Mouse (Mus musculus) CH12.LX (cell line): ENCODE data around the gene Lhfp. TPM values are rescaled to one million over a fixed set of nuclear protein-coding genes. Genes with fewer than 3 reads are reported as not detected.
"Not testable (repeated sequence)": the region's sequence is repeated elsewhere in the genome, so short reads cannot be mapped to it uniquely, and the experiment has no call there.

Source experiments
- DNase-seq: peaks from one replicate; pipeline ENCODE4 v3.0.0-alpha.2; 2013; ENCODE audit errors: extremely low read depth
- H3K27ac ChIP-seq: 2 replicates; pipeline ENCODE4 v1.5.1; 2012; ENCODE audit warnings: low read depth, mild to moderate bottlenecking, control low read depth, moderate library complexity; ENCODE audit not compliant: insufficient read depth
- H3K27me3 ChIP-seq: replicated peaks from 2 replicates; pipeline ENCODE3; 2012; ENCODE audit warnings: inconsistent platforms
- H3K36me3 ChIP-seq, 2 experiments: replicated peaks in 1 of 2; 2 replicates each; pipeline versions ENCODE3 to v1.6.1; 2012; ENCODE audit warnings: inconsistent platforms in 1 of 2, low read length in 1 of 2, mild to moderate bottlenecking in 1 of 2, mixed read lengths in 1 of 2, moderate library complexity in 1 of 2; ENCODE audit not compliant: control insufficient read depth in 1 of 2, insufficient read depth in 1 of 2
- H3K4me1 ChIP-seq, 2 experiments: 2 replicates each; pipeline ENCODE4 v1.6.1; 2012; ENCODE audit warnings: inconsistent platforms in 1 of 2, moderate library complexity in 1 of 2; ENCODE audit not compliant: insufficient read depth in 2 of 2, control insufficient read depth in 1 of 2
- H3K4me2 ChIP-seq: 2 replicates; pipeline ENCODE4 v1.6.1; 2012; ENCODE audit warnings: low read depth, mild to moderate bottlenecking, control low read depth; ENCODE audit not compliant: poor library complexity, insufficient read depth, severe bottlenecking
- H3K4me3 ChIP-seq, 3 experiments: fragments of 150-350 bp in 1 of 3; sonication (generic) in 1 of 3; replicated peaks in 1 of 3; 2 replicates each; pipeline versions ENCODE3 to v1.5.1; 2011 to 2012; ENCODE audit warnings: low read depth in 2 of 3, low read length in 2 of 3, mild to moderate bottlenecking in 2 of 3, moderate library complexity in 2 of 3, control low read depth in 1 of 3, improper control_type of control experiment in 1 of 3, inconsistent platforms in 1 of 3, mixed read lengths in 1 of 3; ENCODE audit not compliant: poor library complexity in 1 of 3
- H3K79me2 ChIP-seq: replicated peaks from 2 replicates; pipeline ENCODE4 v1.6.1; 2012; ENCODE audit warnings: mild to moderate bottlenecking, moderate library complexity; ENCODE audit not compliant: control insufficient read depth, poor library complexity, insufficient read depth, severe bottlenecking; ENCODE audit errors: extremely low read depth
- H3K9ac ChIP-seq: 2 replicates; pipeline ENCODE4 v1.6.1; 2012; ENCODE audit warnings: low read depth, mild to moderate bottlenecking, control low read depth, moderate library complexity; ENCODE audit not compliant: insufficient read depth
- H3K9me3 ChIP-seq: replicated peaks from 2 replicates; pipeline ENCODE3; 2012; ENCODE audit warnings: low read length, inconsistent platforms, mixed read lengths
- BHLHE40 ChIP-seq: IDR thresholded peaks from 2 replicates; pipeline ENCODE4 v1.6.1; 2011; ENCODE audit warnings: mild to moderate bottlenecking, low read depth, low read length, improper control_type of control experiment
- CTCF ChIP-seq, 2 experiments: IDR thresholded peaks in 1 of 2; conservative IDR thresholded peaks in 1 of 2; 2 replicates each; pipeline ENCODE4 v1.5.1; 2011 to 2012; ENCODE audit warnings: low read depth in 2 of 2, low read length in 2 of 2, improper control_type of control experiment in 1 of 2, inconsistent platforms in 1 of 2, mild to moderate bottlenecking in 1 of 2, moderate library complexity in 1 of 2
- ETS1 ChIP-seq: conservative IDR thresholded peaks from 2 replicates; pipeline ENCODE4 v1.6.1; 2012; ENCODE audit warnings: low read depth, mild to moderate bottlenecking, inconsistent platforms, low read length, improper control_type of control experiment, moderate library complexity
- IRF4 ChIP-seq: IDR thresholded peaks from 2 replicates; pipeline ENCODE4 v1.6.1; 2014; ENCODE audit warnings: low read depth, mild to moderate bottlenecking, inconsistent platforms, low read length, improper control_type of control experiment
- JUN ChIP-seq: IDR thresholded peaks from 2 replicates; pipeline ENCODE4 v1.6.1; 2011; ENCODE audit warnings: low read depth, mild to moderate bottlenecking, low read length, improper control_type of control experiment, moderate library complexity; ENCODE audit not compliant: insufficient read depth
- JUND ChIP-seq: conservative IDR thresholded peaks from 2 replicates; pipeline ENCODE4 v1.6.1; 2011; ENCODE audit warnings: low read depth, low read length, improper control_type of control experiment
- MAFK ChIP-seq: IDR thresholded peaks from 2 replicates; pipeline ENCODE4 v1.6.1; 2011; ENCODE audit warnings: low read length, improper control_type of control experiment; ENCODE audit not compliant: insufficient replicate concordance
- MEF2A ChIP-seq: IDR thresholded peaks from 2 replicates; pipeline ENCODE4 v1.6.1; 2014; ENCODE audit warnings: low read depth, mild to moderate bottlenecking, inconsistent platforms, low read length, improper control_type of control experiment, borderline replicate concordance
- MXI1 ChIP-seq: IDR thresholded peaks from 2 replicates; pipeline ENCODE4 v1.6.1; 2011; ENCODE audit warnings: mild to moderate bottlenecking, low read depth, low read length, improper control_type of control experiment
- NELFE ChIP-seq: IDR thresholded peaks from 2 replicates; pipeline ENCODE4 v1.6.1; 2011; ENCODE audit warnings: low read depth, low read length, improper control_type of control experiment
- NRF1 ChIP-seq: IDR thresholded peaks from 2 replicates; pipeline ENCODE4 v1.6.1; 2014; ENCODE audit warnings: low read depth, mild to moderate bottlenecking, inconsistent platforms, low read length, improper control_type of control experiment, moderate library complexity
- PAX5 ChIP-seq: IDR thresholded peaks from 2 replicates; pipeline ENCODE4 v1.6.1; 2012; ENCODE audit warnings: low read length, inconsistent platforms, mixed read lengths
- POLR2AphosphoS2 ChIP-seq: IDR thresholded peaks from 2 replicates; pipeline ENCODE4 v1.6.1; 2011; ENCODE audit warnings: low read depth, low read length, improper control_type of control experiment
- dilution Hi-C: fragments of 300-500 bp; cut with MboI; formaldehyde crosslinking; loops from 2 replicates; pipeline ENCODE4 v1.14.3; 2020; ENCODE audit warnings: low sequenced_read_pairs; ENCODE audit not compliant: extremely low pct_unique_long_range_greater_than_20kb, extremely low pct_ligation_motif_present
- in situ Hi-C: fragments of 300-500 bp; cut with MboI; formaldehyde crosslinking; loops from 3 replicates; pipeline ENCODE4 v1.14.3; 2019; ENCODE audit warnings: low sequenced_read_pairs, low pct_ligation_motif_present, low pct_unique_long_range_greater_than_20kb, mixed read lengths
- polyA plus RNA-seq: library from polyadenylated mRNA; unstranded; fragments of >175 nt; gene quantifications from 2 replicates; pipeline ENCODE4 v1.2.1, GENCODE M21; 2012; ENCODE audit warnings: low read depth; ENCODE audit not compliant: insufficient read length
- total RNA-seq, 2 experiments: library from RNA; depleted of rRNA; stranded (reverse); fragments of 300-350 nt in 1 of 2; fragments of >200 nt in 1 of 2; gene quantifications; 2 replicates each; pipeline ENCODE4 v1.2.3; 2012 to 2014

The Lhfp gene
- total and polyA plus RNA-seq, 3 experiments, result not detected

DNA sequence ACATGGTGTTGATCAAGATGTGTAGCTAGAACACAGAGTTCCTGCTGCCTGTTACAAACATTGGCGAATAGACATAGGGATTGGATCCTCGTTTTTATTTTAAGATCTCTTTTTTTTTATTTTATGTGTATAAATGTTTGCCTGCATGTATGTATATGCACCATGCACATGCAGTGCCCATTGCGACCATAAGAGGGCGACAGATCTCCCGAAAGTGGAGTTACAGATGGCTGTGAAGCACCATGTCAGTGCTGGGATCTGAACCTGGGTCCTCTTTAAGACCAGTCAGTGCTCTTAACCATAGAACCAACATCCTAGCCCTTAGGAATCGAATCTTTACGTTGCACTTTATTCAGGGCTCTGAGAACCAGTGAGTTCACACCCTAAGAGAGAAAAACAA is 70.7 kb downstream of the Lhfp start:
- Histone ChIP-seq H3K9me3 (peaks cover 4% of the 10 kb centered on the region), H3K4me1 (no peaks in the 10 kb centered on the region), H3K4me2 (no peak overlapping the region), H3K4me3 (no peak overlapping the region), H3K9ac (no peak overlapping the region), H3K79me2 (no peaks in the 10 kb centered on the region), H3K36me3 (no peaks in the 10 kb centered on the region), H3K27me3 (no peaks in the 10 kb centered on the region), H3K27ac (no peak overlapping the region)
- TF ChIP-seq CTCF (conservative IDR thresholded peaks at IDR 0.05 in 1 of 2, IDR thresholded peaks at IDR 0.05 in 1 of 2; ENCODE audit: low read depth in 2 of 2, low read length in 2 of 2) (peak; percentile 9 to 24; a peak in 1 of 4 replicates), MXI1 (no peak)
- in situ Hi-C loops (no loop called here), dilution Hi-C loops (no loop called here)
- DNase-seq, result peak; percentile 2

GRCm38 (mm10) chr3:53118755-53119154 is 77.4 kb downstream of the Lhfp start:
- H3K4me3 ChIP-seq, H3K27me3 ChIP-seq, H3K4me1 ChIP-seq, H3K36me3 ChIP-seq, dilution Hi-C loops, H3K9me3 ChIP-seq, H3K4me2 ChIP-seq, H3K27ac ChIP-seq, in situ Hi-C loops, H3K9ac ChIP-seq, DNase-seq, H3K79me2 ChIP-seq: not testable (repeated sequence)

DNA sequence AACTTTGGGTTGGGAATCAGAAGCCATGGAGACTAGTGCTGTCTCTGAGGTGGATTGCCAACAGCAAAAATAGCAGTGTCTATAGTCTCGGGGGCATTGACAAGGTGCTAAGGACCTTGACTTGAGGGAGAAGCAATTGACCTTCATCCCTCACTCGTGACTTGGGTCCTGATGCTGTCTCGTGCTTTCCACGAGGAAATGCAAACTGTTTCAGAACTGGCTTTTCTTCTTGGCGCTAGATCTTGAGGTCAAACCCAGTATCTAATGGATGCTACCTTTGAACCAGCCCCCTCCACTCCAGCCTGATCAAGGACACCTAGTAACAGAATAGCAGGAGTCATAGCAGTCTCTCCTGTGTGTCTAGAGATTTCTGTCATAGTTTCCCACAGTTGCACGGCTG is 78.7 kb downstream of the Lhfp start:
- Histone ChIP-seq H3K4me1 (no peaks in the 10 kb centered on the region), H3K27ac (no peak overlapping the region)
- dilution Hi-C loops, result no loop called here
- TF ChIP-seq MAFK (no peak), PAX5 (no peak), IRF4 (no peak), NRF1 (no peak), BHLHE40 (no peak), POLR2AphosphoS2 (no peak), JUND (no peak), ETS1 (no peak), NELFE (no peak), JUN (no peak), MEF2A (no peak)
- TF ChIP-seq, all 38 proteins: peak for 0
- no peaks in the 10 kb centered on the region for H3K79me2 ChIP-seq
- in situ Hi-C loops, result no loop called here
- H3K36me3 ChIP-seq, result no peaks in the 10 kb centered on the region
- no peaks in the 10 kb centered on the region for H3K9me3 ChIP-seq
- H3K4me2 ChIP-seq, result no peak overlapping the region
- H3K4me3 ChIP-seq, result no peak overlapping the region
- H3K27me3 ChIP-seq, result no peaks in the 10 kb centered on the region
- no peak overlapping the region for H3K9ac ChIP-seq
- no peak for DNase-seq
